Mouse (Mus musculus): ENCODE data around the gene Ablim1. TPM values are rescaled to one million over a fixed set of nuclear protein-coding genes. Genes with fewer than 3 reads are reported as not detected.

Ablim1 gene
- polyA plus RNA-seq, 1 experiment = 0.01 TPM

GRCm38 (mm10) chr19:57352337-57352935 is 37.7 kb upstream of the Ablim1 start:
- H3K4me1 ChIP-seq (ENCODE audit: control insufficient read depth) = peaks cover 18% of the 10 kb centered on the region
- H3K36me3 ChIP-seq (ENCODE audit: control insufficient read depth) = peaks cover 3% of the 10 kb centered on the region
- no peaks in the 10 kb centered on the region for H3K27me3 ChIP-seq (ENCODE audit: control insufficient read depth)
- no peak overlapping the region for H3K4me3 ChIP-seq (replicated peaks)
- TF ChIP-seq TAL1 (IDR thresholded peaks at IDR 0.05; ENCODE audit: low read length) = no peak
- peaks cover 7% of the 10 kb centered on the region for H3K9me3 ChIP-seq (ENCODE audit: control insufficient read depth, low read length)

GRCm38 (mm10) chr19:57349096-57349495 is 34.4 kb upstream of the Ablim1 start:
- no peaks in the 10 kb centered on the region for H3K27me3 ChIP-seq (ENCODE audit: control insufficient read depth)
- no peaks in the 10 kb centered on the region for H3K36me3 ChIP-seq (ENCODE audit: control insufficient read depth)
- TF ChIP-seq TAL1 (IDR thresholded peaks at IDR 0.05; ENCODE audit: low read length) (no peak), GATA1 (IDR thresholded peaks at IDR 0.05; ENCODE audit: low read length) (no peak)
- H3K4me1 ChIP-seq (ENCODE audit: control insufficient read depth) = no peaks in the 10 kb centered on the region
- H3K9me3 ChIP-seq (ENCODE audit: control insufficient read depth, low read length) = peaks cover 20% of the 10 kb centered on the region
- H3K4me3 ChIP-seq (replicated peaks) = no peak overlapping the region

DNA sequence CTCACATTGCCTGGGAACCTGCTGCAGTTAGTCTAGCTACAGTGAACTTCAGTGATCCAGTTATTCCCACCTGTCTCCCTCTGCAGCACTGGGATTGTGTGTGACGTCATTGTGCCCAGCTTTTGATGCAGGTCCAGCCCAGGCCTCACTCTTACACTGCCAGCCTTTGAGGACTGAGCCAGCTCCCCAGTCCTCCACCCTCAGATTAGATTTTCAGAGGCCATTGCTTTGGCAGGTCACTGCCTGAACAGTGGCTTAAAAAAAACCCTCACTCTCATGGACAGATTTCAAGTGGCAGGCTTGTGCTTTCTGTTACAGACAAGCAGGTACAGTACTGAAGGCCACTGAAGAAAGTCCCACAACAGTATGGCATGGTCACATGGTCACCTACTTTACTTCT is 30.0 kb upstream of the Ablim1 start:
- no peaks in the 10 kb centered on the region for H3K27me3 ChIP-seq (ENCODE audit: control insufficient read depth)
- no peaks in the 10 kb centered on the region for H3K4me1 ChIP-seq (ENCODE audit: control insufficient read depth)
- no peaks in the 10 kb centered on the region for H3K36me3 ChIP-seq (ENCODE audit: control insufficient read depth)
- no peak overlapping the region for H3K4me3 ChIP-seq (replicated peaks)
- H3K9me3 ChIP-seq (ENCODE audit: control insufficient read depth, low read length) = peaks cover 20% of the 10 kb centered on the region
- no peak for TF ChIP-seq TAL1 (IDR thresholded peaks at IDR 0.05; ENCODE audit: low read length)
- no peak for TF ChIP-seq GATA1 (IDR thresholded peaks at IDR 0.05; ENCODE audit: low read length)

- no peaks in the 10 kb centered on the region for H3K27me3 ChIP-seq (ENCODE audit: control insufficient read depth)
- no peak overlapping the region for H3K4me3 ChIP-seq (replicated peaks)
- no peaks in the 10 kb centered on the region for H3K4me1 ChIP-seq (ENCODE audit: control insufficient read depth)
- H3K9me3 ChIP-seq (ENCODE audit: control insufficient read depth, low read length) = peaks cover 20% of the 10 kb centered on the region
- no peaks in the 10 kb centered on the region for H3K36me3 ChIP-seq (ENCODE audit: control insufficient read depth)
- TF ChIP-seq GATA1 (IDR thresholded peaks at IDR 0.05; ENCODE audit: low read length) (no peak), TAL1 (IDR thresholded peaks at IDR 0.05; ENCODE audit: low read length) (no peak)
These were observed 29.1 kb upstream of the Ablim1 start for GRCm38 (mm10) chr19:57343860-57344259.

- Histone ChIP-seq H3K4me3 (replicated peaks) (no peak overlapping the region), H3K27me3 (ENCODE audit: control insufficient read depth) (no peaks in the 10 kb centered on the region), H3K36me3 (ENCODE audit: control insufficient read depth) (no peaks in the 10 kb centered on the region), H3K9me3 (ENCODE audit: control insufficient read depth, low read length) (peaks cover 3% of the 10 kb centered on the region), H3K4me1 (ENCODE audit: control insufficient read depth) (no peaks in the 10 kb centered on the region)
- TF ChIP-seq TAL1 (IDR thresholded peaks at IDR 0.05; ENCODE audit: low read length) = no peak
- TF ChIP-seq GATA1 (IDR thresholded peaks at IDR 0.05; ENCODE audit: low read length) = no peak
These were observed 26.4 kb upstream of the Ablim1 start for GRCm38 (mm10) chr19:57340900-57341742.

DNA sequence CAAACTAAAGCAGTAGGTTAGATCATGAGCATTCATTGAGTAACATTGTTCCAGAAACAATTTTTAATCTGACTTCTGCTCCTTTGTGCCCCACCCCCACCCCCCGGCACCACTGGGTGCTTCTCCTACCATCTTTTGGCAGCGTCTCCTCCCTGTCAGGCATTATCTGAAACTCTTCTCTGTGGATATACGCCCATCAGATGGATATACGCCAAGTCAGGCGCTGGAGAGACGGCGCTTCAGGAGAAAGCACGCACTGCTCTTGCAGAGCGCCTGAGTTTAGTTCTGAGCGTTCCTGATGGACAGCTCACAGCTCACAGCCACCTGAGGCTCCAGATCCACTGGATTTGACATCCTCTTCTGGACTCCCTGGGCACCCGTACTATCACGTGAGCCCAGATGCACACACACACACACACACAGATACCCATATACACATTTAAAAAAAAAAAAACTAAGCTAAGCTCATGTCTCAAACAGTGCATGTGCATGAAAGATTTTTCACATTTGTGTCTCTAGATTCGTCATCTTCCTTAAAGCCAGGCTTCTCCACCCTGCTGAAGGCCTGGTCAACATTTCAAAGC is 24.7 kb upstream of the Ablim1 start:
- Histone ChIP-seq H3K27me3 (ENCODE audit: control insufficient read depth) (no peaks in the 10 kb centered on the region), H3K4me3 (replicated peaks) (no peak overlapping the region), H3K4me1 (ENCODE audit: control insufficient read depth) (no peaks in the 10 kb centered on the region), H3K36me3 (ENCODE audit: control insufficient read depth) (no peaks in the 10 kb centered on the region), H3K9me3 (ENCODE audit: control insufficient read depth, low read length) (no peaks in the 10 kb centered on the region)
- TF ChIP-seq GATA1 (IDR thresholded peaks at IDR 0.05; ENCODE audit: low read length) (no peak), TAL1 (IDR thresholded peaks at IDR 0.05; ENCODE audit: low read length) (no peak)

GRCm38 (mm10) chr19:57335135-57335534 is 20.4 kb upstream of the Ablim1 start:
- no peaks in the 10 kb centered on the region for H3K36me3 ChIP-seq (ENCODE audit: control insufficient read depth)
- no peaks in the 10 kb centered on the region for H3K4me1 ChIP-seq (ENCODE audit: control insufficient read depth)
- H3K4me3 ChIP-seq (replicated peaks) = no peak overlapping the region
- H3K9me3 ChIP-seq (ENCODE audit: control insufficient read depth, low read length) = no peaks in the 10 kb centered on the region
- H3K27me3 ChIP-seq (ENCODE audit: control insufficient read depth) = no peaks in the 10 kb centered on the region
- TF ChIP-seq TAL1 (IDR thresholded peaks at IDR 0.05; ENCODE audit: low read length) (no peak), GATA1 (IDR thresholded peaks at IDR 0.05; ENCODE audit: low read length) (no peak)

DNA sequence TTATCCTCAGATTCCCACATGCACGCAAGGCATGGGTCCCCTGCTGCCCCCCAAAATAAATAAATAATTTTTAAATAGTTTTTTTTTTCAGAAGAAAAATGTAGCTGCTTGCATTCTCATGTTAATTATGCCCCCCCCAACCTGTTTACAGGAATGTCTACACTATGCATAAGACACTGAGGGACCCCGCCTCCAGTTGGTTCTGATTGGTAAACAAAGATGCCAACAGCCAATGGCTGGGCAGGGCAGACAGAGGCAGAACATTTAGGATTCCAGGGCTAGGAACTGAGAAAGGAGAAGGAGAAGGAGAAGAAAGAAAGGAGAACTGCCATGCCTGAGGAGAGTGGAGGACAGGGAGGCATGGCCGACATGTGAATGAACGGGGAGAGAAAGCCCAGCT is 18.6 kb upstream of the Ablim1 start:
- no peaks in the 10 kb centered on the region for H3K4me1 ChIP-seq (ENCODE audit: control insufficient read depth)
- TF ChIP-seq GATA1 (IDR thresholded peaks at IDR 0.05; ENCODE audit: low read length) (no peak), TAL1 (IDR thresholded peaks at IDR 0.05; ENCODE audit: low read length) (no peak)
- H3K9me3 ChIP-seq (ENCODE audit: control insufficient read depth, low read length) = no peaks in the 10 kb centered on the region
- H3K36me3 ChIP-seq (ENCODE audit: control insufficient read depth) = no peaks in the 10 kb centered on the region
- no peaks in the 10 kb centered on the region for H3K27me3 ChIP-seq (ENCODE audit: control insufficient read depth)
- no peak overlapping the region for H3K4me3 ChIP-seq (replicated peaks)

- TF ChIP-seq TAL1 (IDR thresholded peaks at IDR 0.05; ENCODE audit: low read length) = no peak
- Histone ChIP-seq H3K9me3 (ENCODE audit: control insufficient read depth, low read length) (no peaks in the 10 kb centered on the region), H3K27me3 (ENCODE audit: control insufficient read depth) (no peaks in the 10 kb centered on the region), H3K4me3 (replicated peaks) (no peak overlapping the region), H3K36me3 (ENCODE audit: control insufficient read depth) (no peaks in the 10 kb centered on the region), H3K4me1 (ENCODE audit: control insufficient read depth) (no peaks in the 10 kb centered on the region)
These were observed 16.5 kb upstream of the Ablim1 start for GRCm38 (mm10) chr19:57331237-57331636.
